Mouse (Mus musculus) right cerebral cortex, postnatal 14 days (tissue): Measurements from ENCODE around the gene Zfp800.

Experiments
- DNase-seq: peaks from one replicate; pipeline ENCODE4 v3.0.0; 2022

The Zfp800 gene

DNA sequence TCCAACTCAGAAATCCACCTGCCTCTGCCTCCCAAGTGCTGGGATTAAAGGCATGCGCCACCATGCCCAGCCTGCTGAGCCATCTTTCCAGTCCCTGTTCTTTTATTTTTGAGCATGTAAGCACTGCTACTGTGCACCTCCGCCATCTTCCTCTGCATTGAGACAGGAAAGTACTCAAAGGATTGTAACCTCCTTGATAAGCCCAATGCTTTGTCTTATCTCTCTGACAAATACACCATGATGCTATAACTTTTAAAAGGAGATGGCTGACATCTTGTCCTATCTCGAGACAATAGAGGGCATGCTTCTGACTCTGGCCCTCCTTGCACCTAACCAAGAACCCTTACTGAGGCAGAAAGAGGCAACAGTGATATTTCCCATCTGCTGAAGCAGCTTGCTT is 88.9 kb downstream of the Zfp800 start:
- no peak for DNase-seq

DNA sequence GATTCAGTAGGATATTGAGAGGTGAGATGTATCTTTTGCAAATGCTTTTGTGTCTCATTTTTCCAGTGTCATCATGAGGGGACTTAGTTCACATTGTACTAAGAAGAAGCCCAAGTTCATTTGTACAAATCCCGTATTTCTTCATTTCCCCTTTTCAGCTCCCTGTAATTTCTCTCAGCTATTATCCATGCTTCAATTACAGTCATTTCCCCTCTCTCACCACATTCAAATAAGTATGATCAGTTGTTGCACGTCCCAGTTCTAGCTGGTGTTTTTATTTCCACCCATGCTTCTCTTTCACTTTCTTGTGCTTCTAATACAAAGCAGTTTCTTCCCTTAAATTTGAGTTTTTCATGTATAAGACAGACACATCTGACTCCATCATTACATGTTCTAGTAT is 91.1 kb downstream of the Zfp800 start:
- DNase-seq: no peak

DNA sequence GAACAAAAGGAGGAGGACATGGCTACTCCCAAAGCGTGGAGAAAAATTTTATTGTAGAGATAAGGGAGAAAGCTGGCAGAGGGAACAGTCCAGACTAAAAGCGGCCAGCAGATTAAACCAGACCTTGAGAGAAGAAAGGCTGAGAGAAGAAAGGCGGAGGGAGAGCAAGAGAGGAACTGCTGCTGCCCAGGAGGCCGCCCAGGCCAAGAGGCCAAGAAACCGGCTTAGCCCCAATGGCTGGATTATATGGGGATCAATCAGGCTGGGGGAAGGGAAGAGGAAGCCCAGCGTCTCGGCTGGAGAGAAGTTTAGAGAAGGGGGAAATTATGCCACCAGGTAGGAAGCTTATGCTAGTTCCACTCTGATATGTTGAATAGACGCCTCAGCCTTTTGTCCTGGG is 101.5 kb downstream of the Zfp800 start:
- no peak for DNase-seq

DNA sequence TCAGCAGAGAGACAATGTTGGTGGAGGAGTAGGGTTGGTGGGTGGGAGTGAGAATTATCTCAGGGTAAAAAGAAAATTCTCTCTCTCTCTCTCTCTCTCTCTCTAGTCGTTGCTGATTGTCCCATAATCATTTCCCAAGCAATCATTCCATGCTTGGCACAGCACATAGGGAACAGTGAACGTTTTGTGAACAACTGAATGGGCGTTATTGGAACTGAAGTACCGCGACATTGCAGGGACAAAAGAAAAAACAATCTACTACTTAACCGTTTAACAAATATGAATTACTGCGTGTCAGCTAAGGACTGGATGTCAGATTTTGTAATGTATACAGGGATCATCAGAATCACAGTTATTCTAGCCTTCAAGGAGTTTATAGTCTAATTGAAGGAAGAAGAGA is 102.2 kb downstream of the Zfp800 start:
- no peak for DNase-seq

DNA sequence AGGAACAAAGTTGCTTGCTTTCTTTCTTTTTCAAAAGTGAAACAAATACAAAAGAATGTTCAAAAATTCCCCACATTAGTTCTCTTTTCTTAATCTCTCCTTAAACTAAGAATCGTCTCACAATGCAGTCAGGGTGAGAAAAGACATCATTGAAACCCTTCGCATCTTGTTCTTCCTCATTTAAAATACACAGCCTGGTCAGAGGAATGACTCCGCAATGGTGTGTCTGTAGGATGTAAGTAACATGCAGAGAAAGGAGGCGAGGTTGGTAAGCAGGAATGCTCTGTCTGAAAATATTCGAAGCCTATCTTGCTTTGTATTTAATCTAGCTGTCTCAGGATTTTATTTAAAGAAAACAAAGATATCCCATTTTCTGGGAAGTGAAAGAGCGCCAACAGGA is 105.0 kb downstream of the Zfp800 start:
- no peak for DNase-seq

DNA sequence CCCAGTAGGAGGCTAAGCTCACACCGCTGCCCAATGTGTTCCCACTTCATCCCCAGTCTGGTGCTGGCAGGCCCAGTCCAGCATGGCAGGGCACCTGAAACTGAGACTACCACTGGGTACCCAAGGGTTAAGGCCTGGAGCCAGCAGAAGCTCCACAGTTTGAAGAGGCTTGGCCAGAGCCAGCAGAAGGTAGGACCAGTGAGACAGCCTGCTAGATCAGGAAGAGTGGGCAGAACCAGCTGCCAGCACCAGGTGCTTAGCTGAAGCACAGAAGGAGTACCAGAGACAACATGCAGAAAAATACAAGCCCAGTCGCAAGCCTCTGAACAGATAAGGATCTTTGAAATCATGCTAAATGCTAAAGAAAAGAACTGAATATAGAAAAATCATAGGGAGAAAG is 117.9 kb downstream of the Zfp800 start:
- peak; percentile 22 for DNase-seq

DNA sequence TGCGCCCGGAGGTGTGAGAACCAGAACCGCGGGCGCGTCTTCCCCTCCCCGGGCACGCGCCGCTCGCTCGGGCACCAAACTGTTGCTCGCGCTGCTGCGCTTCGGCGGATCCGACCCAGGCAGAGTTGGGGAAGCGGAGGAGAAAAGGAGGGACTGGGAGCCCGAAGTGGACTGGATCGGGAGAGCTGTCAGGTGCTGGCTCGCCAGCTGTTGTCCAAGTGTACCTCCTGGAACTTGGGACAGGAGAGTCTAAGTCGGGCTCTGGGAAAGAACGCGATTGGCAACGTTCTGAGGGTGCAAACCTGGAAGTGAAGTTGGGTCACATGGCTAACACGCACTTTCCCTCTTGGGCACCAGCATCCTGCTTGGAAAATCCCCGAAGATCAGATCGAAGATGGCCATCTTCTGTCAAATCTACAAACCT is 135.6 kb downstream of the Zfp800 start:
- no peak for DNase-seq

DNA sequence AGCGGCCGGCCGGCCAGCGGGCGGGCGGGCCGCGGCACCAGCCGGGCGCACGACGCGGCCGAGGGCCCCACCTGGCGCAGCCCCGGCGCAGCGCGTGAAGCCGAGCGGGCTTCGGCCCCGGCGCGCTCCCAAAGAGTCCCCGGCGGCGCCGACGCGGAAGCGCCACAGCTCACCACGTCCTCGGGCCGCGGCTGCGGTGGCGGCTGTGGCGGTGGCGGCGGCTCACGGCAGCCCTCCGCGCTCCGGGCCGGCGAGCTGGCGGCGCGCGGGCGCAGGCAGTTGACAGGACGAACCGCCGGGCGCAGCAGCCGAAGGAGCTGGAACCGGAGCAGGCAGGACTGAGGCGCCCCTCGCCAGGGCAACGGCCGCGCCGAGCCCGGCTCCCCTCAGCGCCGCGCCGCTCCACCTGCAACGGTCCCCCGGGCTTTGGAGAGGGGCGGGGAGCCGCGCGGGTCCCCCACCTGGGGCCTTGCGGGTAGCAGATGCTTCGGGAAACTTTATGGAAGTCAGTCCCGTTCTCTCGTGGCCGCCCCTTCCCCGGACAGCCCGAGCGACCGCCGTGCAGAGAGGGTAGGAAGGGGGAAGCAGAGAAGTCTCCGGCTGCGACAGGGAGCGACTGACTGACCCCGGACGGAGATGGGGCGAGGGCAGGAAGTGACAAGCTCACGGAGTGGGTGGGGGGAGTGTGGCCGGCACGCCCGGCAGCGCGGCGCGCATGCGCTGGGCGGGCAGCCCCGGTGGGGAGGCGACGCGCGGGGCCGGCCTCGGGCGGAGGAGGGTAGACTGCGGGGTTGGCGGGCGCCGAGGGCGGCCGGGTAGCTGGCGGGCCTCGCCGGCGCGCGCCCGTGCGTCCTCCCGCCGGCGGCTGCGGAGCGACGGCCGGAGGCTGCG is 136.3 kb downstream of the Zfp800 start:
- DNase-seq: peak; percentile 85

DNA sequence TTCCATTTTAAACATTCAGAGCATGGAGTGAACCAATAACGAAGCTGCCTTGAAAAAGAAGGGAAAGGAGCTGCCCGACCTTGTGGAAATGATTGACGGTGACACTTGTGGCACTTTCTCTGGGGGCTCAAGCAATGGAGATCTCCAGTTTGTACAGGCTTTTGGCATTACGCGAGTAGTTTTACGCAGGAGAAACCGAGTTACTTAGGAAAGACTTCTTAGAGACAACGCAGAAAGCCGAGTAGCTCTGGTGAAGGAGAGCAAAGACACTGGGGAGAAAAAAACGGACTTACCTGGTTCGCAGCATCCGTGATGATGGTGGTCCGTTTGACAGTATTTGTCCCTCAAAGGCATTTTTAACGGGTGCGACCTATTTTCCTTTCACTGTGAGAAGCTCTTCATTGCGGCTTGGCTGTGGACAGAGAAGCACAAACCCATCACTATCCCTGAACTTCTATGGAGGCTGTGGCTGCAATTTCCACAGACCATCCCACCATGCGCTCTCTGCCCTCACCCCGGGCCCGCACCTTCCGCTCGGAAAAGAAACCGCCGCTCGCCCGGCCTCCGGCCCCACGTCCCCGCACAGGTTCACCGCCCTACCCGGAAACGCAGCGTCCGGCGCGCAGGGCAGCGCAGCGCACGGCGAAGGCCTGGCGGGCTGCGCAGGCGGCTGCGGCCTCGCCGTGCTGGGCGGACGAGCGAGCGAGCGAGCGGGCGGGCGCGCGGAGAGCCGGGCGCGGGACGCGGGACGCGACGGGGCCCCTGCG is 137.2 kb downstream of the Zfp800 start:
- DNase-seq: peak; percentile 24

DNA sequence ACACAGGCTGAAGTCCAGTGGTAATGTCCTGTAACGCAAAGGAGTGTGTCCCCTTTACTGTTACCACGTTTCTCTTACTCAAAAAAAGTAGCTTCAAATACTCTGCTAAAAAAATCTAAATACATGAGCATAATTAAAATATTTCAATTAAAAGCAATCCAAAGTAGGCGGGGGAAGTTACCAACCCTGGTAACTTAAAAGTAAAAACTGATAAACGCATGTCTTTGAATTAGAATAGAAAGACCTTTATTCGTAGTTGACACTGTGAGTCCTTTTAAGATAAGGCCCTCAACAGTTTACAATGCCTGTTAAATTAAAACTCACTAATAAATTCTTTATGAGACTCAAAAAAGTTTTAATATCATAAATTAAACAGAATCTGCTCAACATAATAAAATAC is 138.1 kb downstream of the Zfp800 start:
- DNase-seq: no peak

DNA sequence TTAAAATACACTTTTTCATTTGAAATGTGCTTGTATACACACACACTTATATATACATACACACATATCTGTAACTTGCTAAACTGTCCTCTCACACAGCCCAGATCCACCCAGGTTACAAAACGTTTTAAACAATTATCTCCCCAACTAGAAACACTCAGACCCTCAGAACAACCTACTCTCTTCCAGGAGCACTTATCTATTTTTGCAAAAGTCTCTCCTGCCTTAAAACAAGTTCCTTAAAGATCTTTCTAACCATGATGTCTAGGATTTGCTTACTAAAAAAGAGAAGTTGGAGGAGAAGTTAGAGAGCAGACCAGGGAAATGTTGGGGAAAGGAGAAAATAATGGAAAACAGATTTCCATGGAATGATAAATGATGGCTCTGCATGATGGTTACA is 139.4 kb downstream of the Zfp800 start:
- DNase-seq: no peak

DNA sequence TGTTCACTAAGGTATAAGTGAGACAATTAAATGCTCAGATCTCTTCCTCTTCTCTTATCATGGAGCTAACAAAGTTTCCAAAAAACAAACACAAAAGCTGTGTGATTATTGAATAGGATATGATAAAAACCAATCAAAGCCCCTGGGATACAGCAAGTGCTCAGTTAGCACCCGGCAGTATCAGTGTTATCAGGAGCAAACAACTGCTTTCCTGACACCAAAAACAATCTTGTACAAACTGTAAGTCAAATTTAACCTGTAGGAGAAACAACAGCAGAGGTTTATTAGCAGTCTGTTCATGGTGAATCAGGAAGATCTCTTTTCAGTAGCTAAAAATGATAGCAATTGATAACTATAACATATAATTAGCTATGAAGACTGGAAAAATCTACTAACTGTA is 140.0 kb downstream of the Zfp800 start:
- DNase-seq: no peak

DNA sequence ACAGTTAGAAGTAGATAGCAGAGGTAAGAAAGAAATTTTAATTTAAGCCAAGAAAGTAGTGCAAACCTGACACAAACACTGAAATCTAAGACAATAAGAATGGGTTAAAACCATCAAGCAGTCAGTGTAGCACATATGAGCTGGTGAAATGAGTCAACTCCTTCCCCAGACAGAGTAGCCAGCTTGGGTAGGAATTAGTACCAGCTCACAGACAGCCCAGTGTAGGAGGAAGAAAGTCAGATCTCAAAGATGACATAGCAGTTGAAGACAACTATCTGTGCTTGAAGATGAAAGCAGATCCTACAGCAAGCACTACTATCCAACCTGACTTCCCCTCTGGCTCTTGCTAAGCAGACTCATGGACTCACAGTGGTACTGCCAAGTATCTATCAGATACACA is 145.0 kb downstream of the Zfp800 start:
- no peak for DNase-seq

DNA sequence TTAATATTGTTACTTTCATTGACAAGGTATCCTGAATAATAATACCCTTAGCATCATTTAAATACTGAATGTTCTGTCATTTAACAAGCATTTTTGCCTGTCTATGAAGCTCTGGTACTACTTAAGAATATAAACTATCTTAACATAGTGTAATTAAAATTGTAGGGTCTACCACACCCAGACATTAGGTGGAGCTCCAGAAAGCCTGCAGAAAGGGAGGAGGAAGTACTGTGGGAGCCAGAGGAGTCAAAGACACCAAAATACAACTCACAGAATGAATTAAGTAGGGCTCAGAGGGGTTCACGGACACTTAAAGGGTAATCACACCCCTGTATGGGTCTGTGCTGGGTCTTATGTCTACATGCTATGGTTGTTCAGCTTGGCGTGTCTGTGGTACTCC is 149.6 kb downstream of the Zfp800 start:
- DNase-seq: no peak

DNA sequence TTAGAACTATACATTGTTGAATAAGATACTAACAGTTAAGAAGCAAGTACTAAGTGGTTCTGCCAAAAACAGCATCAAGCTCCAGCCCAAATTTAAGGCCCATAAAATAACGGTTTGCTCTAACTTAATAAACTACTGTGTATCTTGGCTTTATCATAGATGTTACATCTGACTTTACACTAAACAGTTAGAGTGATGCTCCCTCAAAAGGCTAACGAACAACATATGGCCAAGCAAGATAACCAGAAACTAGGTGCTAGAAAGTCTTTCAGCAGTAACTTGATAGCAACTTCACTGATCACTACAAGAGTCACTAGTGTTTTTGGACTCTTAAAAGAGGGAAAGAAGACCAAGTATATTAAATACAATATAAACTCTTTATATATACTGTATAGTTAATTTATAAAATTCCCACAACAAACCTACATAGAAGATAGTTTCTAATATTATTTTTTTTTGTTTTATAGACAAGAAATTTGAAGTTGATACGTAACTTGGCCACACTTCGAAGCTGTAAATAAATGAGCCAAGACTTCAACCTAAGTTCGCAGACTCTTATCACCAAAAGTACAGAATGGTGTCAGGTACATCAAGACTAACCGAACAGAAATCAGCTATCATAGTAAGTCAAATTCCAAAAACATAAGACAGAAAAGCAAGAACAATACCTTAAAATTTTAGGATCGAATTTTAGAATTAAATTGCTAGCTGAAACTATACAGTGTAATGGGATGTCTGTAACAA is 165.0 kb downstream of the Zfp800 start:
- no peak for DNase-seq

DNA sequence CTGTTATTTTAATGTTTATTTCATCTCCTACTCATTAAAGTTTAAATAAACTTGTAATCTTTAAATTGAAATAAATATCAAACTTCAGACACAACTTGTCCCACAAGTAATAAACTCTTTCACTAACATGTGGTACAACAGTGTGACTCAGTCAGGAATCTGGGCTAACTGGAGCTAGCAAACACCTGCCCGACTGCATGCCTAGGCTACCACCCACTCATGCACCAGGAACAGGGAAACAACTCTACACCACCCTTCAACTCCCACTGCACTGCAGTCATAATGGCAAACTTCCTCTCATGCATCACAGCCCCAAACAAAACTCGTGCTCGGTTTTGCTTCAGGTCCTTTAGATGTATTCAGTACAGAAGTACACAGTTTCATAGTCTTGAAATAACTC is 169.7 kb downstream of the Zfp800 start:
- DNase-seq: no peak

DNA sequence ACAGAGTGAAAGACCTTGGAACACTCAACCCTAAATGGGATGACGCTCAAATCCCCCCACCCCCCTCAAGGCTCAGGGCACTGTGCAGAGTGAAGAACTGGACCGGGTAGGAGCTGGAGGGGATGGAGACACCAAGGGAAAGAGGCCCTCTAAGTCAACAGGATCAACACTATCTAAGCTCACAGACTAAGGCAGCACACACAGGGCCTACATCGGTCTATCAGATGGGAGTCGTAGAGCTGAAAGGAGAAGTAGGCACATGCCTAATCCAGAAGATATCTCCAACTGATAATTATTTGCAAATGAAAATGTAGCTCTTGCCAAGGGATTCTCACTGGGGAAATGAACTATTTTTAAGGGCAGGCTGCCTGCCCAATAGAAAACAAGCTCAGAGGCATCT is 176.8 kb downstream of the Zfp800 start:
- DNase-seq: no peak

DNA sequence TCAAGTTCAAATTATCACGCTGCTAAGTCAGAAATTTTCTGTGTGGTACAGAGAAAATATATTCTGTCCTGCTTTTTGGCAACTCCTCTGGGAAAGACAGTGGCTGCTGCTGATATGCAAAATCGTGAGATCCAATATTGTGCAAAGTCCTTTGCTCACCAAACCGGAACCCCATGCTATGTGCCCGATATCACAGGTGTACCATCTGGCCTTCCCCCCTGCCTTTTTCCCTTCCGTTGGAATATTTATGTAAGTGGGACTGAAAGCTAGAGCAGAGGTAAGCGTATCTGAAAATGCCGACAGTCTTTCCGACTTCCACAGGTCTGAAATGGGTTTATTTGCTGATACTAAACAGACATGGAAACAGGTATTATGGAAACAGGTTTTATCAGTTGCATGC is 179.4 kb downstream of the Zfp800 start:
- no peak for DNase-seq

DNA sequence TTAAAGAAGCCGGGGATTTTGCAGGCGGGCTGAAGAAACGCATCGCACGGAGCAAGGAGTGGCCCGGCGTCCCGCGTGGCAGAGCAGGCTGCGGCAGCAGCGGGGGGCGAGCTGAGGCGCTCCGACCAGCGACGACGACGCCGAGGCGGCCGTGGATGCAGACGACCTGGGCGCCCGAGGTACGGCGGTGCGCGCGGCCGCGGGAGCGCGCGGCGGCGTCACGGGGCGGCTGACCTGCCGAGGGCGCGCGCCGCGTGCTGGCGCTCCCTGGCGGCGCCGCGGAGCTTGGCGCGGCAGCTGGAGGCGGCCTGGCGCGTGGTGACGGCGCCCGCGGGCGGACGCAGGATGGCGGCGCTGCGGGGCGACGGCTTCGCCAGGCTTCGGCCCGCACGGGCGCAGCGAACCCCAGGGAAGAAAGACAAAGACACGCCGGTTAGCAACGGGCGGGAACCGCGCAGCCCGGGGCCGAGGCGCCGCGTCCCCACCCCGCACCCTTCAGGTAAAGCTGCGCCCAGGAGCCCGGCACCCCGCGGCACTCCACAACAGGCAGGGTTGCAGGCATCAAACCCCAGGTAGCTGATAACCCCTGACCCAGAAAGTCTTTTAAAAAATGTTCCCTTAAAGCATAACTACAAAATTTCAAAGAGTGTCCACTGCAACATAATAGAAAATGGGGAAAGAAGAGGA is 182.4 kb downstream of the Zfp800 start:
- peak; percentile 67 for DNase-seq

DNA sequence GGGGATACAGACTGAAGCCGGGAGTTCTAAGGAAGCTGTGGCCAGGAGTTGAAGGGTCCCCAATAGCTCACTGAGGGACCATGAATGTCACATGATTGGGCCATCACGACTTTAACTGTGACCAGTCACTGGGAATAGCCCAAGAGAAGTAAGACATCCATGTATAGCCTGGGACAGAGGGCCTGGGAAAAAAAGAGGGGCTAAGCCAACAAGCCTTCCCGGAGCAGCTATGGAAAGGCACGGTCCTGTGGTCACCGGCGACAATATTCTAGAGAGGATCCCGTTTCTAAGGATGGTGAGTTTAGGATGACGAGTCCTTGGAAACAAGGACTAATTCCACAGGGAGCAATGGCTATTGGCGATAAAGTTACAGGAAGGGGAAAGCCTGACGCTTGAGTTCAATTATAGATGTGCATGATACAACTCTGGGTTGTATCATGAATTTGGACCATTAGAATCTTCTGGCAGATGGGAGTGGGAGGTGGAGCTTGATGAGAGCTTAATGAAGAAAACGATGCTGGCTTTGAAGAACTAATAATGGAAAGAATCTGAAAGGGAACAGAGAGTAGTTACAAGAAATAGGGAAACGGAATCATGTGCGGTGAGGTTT is 183.0 kb downstream of the Zfp800 start:
- no peak for DNase-seq

DNA sequence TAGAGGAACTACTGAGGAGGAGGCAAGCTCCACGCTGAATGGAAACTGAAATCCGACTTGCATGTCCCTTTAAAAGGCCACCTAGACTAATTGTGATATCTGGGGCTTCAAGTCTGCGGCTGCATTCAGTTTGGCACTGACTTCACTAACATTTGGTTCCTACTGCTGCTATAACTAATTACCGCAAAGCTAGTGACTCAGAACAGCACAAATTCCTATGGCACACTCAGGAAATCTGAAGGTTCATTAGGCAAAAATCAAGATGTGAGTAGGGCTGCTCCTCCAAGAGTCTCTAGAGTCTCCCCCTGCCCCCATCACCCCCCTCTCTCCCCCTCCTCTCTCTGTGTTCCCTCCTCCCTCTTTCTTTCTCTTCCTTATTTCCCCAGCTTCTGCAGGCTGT is 194.4 kb downstream of the Zfp800 start:
- no peak for DNase-seq

DNA sequence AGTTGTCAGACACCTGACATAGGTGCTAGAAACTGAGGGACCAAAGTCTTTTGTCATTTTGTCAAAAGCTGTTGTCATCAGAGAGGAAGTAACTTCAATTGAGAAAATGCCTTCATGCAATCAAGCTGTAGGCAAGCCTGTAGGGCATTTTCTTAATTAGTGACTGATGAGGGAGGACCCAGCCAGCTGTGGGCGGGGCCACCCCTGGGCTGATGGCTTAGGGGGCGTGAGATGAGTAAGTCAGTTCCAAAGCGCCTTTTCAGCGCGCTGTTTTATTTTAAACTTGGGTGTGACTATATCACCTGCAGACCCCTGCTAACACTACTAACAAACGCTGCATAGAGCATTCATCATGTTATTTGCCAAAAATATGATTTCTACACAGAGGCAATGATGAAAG is 195.0 kb downstream of the Zfp800 start:
- DNase-seq: no peak

DNA sequence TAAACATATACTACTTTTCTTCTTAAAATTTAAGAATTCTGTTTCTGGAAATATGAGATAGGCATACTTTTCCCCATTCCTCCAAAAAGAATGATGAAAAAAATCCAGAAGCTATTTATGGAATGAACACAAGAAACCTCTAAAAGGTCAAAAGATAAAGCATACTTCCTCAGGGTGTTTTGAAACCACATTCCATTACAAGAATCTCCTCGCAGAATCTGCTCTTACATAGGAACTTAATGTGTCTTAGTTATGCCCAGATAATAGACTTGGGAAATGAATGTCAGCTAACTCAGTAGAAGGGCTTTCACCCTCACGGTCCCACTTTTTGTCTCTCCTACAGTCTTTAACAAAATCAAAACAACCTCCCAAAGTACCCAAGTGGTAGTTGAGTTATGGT is 203.9 kb downstream of the Zfp800 start:
- no peak for DNase-seq
